Mouse (Mus musculus): ENCODE results near the gene Armh4.

DNA sequence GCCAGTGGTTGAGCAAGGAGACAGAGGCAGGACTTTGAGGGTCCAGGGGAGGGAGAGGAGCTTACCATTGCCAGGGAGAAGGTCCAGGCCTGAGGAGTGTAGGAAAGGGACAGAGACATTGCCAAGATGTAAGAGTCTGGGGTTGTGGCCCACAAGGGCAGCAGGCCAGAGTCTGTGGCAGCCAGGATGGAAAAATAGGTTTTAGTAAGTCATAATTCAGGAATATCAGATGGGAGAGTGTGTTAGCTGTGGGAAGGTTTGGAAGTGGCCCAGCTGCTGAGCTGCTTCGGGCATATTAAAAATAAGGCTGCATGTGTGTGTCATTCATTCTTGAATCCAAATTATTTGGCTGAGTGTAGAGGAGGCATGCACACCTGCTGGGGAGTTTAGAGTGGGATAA, 11.4 kb downstream of the Armh4 start:
- TF ChIP-seq HCFC1 (IDR thresholded peaks at IDR 0.05; ENCODE audit: low read depth, low read length): no peak
- TF ChIP-seq CHD2 (IDR thresholded peaks at IDR 0.05; ENCODE audit: low read length): no peak
- no peak for TF ChIP-seq CTCF (conservative IDR thresholded peaks at IDR 0.05 in 1 of 2, IDR thresholded peaks at IDR 0.05 in 1 of 2; ENCODE audit: low read depth in 2 of 2, low read length in 2 of 2)
- TF ChIP-seq MAX (IDR thresholded peaks at IDR 0.05; ENCODE audit: low read length): no peak
- TF ChIP-seq SIN3A (IDR thresholded peaks at IDR 0.05; ENCODE audit: low read length): no peak
- no peak for TF ChIP-seq ZMIZ1 (IDR thresholded peaks at IDR 0.05; ENCODE audit: low read depth, low read length)

Measured in CH12.LX (cell line).